Mouse (Mus musculus): ENCODE measurements around the gene Spata31d1b.

- TF ChIP-seq EP300 (optimal IDR thresholded peaks at IDR 0.05) (no peak), CTCF (IDR thresholded peaks at IDR 0.05; ENCODE audit: low read depth) (no peak)
These were observed 44.3 kb upstream of the Spata31d1b start for GRCm38 (mm10) chr13:59667763-59668162.

Data from stomach, postnatal 0 days (tissue).